Mouse (Mus musculus): ENCODE data around the gene Pde5a. TPM values are rescaled to one million over a fixed set of nuclear protein-coding genes. Genes with fewer than 3 reads are reported as not detected.

The Pde5a gene
- polyA plus RNA-seq, 1 experiment from 2014 or later, result 60.0 TPM

DNA sequence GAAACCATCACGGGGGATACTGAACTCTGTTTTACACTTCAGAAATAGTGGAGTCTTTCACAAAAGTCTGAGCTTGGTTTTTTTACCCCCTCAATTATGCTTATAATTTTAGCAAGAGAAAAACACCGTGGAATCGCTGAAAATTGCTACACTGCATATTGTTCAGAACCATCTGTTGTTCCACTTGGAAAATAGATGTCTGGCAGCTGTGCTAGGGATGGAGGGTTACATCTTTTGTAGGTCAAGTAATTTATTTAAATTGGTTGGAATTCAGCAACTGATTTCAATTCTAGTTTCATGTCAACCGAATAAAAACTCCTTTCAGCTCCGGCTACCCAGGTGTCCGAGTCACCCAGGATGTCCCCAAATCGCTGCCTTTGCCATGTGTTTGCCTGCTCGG lies 78.6 kb downstream of the Pde5a start:
- no peak for ATAC-seq (ENCODE audit: insufficient number of reproducible peaks, insufficient read depth, low FRiP score, low read depth)

GRCm38 (mm10) chr3:122810090-122810863 lies 81.5 kb downstream of the Pde5a start:
- WGBS, result 85% methylated on average over 2 of the region's 2 CpGs
- Histone ChIP-seq H3K9me3 (ENCODE audit: control insufficient read depth, low read depth, low read length) (no peaks in the 10 kb centered on the region), H3K4me2 (replicated peaks; ENCODE audit: low read depth, low read length) (no peak overlapping the region)

More for the DNA sequence above, 78.6 kb downstream of the Pde5a start:
- Histone ChIP-seq H3K27me3 (ENCODE audit: control insufficient read depth, insufficient read depth, low read length) (no peaks in the 10 kb centered on the region), H3K9ac (replicated peaks; ENCODE audit: low read depth, low read length) (no peak overlapping the region), H3K36me3 (ENCODE audit: control insufficient read depth, insufficient read depth, low read length) (peaks cover 13% of the 10 kb centered on the region; the same call in 1 of the 2 replicates), H3K4me1 (ENCODE audit: control insufficient read depth, insufficient read depth, low read length) (no peaks in the 10 kb centered on the region), H3K4me3 (ENCODE audit: low read depth, low read length) (no peak overlapping the region), H3K27ac (ENCODE audit: low read length) (peak overlapping the region; percentile 18; the same call in 1 of the 2 replicates), H3K4me2 (replicated peaks; ENCODE audit: low read depth, low read length) (no peak overlapping the region), H3K9me3 (ENCODE audit: control insufficient read depth, low read depth, low read length) (no peaks in the 10 kb centered on the region)
- 73% methylated on average over 8 of the region's 8 CpGs for WGBS

GRCm38 (mm10) chr3:122810986-122811385 lies 82.2 kb downstream of the Pde5a start:
- Histone ChIP-seq H3K36me3 (ENCODE audit: control insufficient read depth, insufficient read depth, low read length) (0 out of 2 replicates have a peak, but pooled peaks cover 2% of the 10 kb centered on the region), H3K9me3 (ENCODE audit: control insufficient read depth, low read depth, low read length) (no peaks in the 10 kb centered on the region), H3K4me2 (replicated peaks; ENCODE audit: low read depth, low read length) (no peak overlapping the region), H3K9ac (replicated peaks; ENCODE audit: low read depth, low read length) (no peak overlapping the region), H3K27me3 (ENCODE audit: control insufficient read depth, insufficient read depth, low read length) (no peaks in the 10 kb centered on the region), H3K4me3 (ENCODE audit: low read depth, low read length) (no peak overlapping the region), H3K4me1 (ENCODE audit: control insufficient read depth, insufficient read depth, low read length) (peaks cover 14% of the 10 kb centered on the region), H3K27ac (ENCODE audit: low read length) (no peak overlapping the region)
- 85% methylated on average over 5 of the region's 5 CpGs for WGBS
- ATAC-seq (ENCODE audit: insufficient number of reproducible peaks, insufficient read depth, low FRiP score, low read depth), result no peak

More at GRCm38 (mm10) chr3:122810090-122810863, 81.5 kb downstream of the Pde5a start:
- Histone ChIP-seq H3K27ac (ENCODE audit: low read length) (no peak overlapping the region), H3K9ac (replicated peaks; ENCODE audit: low read depth, low read length) (no peak overlapping the region), H3K4me3 (ENCODE audit: low read depth, low read length) (no peak overlapping the region), H3K36me3 (ENCODE audit: control insufficient read depth, insufficient read depth, low read length) (0 out of 2 replicates have a peak, but pooled peaks cover 2% of the 10 kb centered on the region), H3K27me3 (ENCODE audit: control insufficient read depth, insufficient read depth, low read length) (no peaks in the 10 kb centered on the region), H3K4me1 (ENCODE audit: control insufficient read depth, insufficient read depth, low read length) (peaks cover 14% of the 10 kb centered on the region)
- ATAC-seq (ENCODE audit: insufficient number of reproducible peaks, insufficient read depth, low FRiP score, low read depth), result no peak

- Histone ChIP-seq H3K4me1 (ENCODE audit: control insufficient read depth, insufficient read depth, low read length) (peaks cover 14% of the 10 kb centered on the region), H3K4me3 (ENCODE audit: low read depth, low read length) (no peak overlapping the region), H3K27ac (ENCODE audit: low read length) (peak overlapping the region; percentile 93), H3K36me3 (ENCODE audit: control insufficient read depth, insufficient read depth, low read length) (peaks cover 6% of the 10 kb centered on the region), H3K27me3 (ENCODE audit: control insufficient read depth, insufficient read depth, low read length) (no peaks in the 10 kb centered on the region), H3K9ac (replicated peaks; ENCODE audit: low read depth, low read length) (no peak overlapping the region), H3K4me2 (replicated peaks; ENCODE audit: low read depth, low read length) (no peak overlapping the region), H3K9me3 (ENCODE audit: control insufficient read depth, low read depth, low read length) (no peaks in the 10 kb centered on the region)
- ATAC-seq (ENCODE audit: insufficient number of reproducible peaks, insufficient read depth, low FRiP score, low read depth), result peak; percentile 87
- WGBS, result 27% methylated on average over 4 of the region's 4 CpGs
Observed at GRCm38 (mm10) chr3:122814531-122814930, 85.8 kb downstream of the Pde5a start.

- no peak overlapping the region for H3K4me3 ChIP-seq (ENCODE audit: low read depth, low read length)
- H3K27ac ChIP-seq (ENCODE audit: low read length), result no peak overlapping the region
- no peak overlapping the region for H3K9ac ChIP-seq (replicated peaks; ENCODE audit: low read depth, low read length)
- 81% methylated on average over 5 of the region's 5 CpGs for WGBS
- peaks cover 8% of the 10 kb centered on the region for H3K36me3 ChIP-seq (ENCODE audit: control insufficient read depth, insufficient read depth, low read length)
- ATAC-seq (ENCODE audit: insufficient number of reproducible peaks, insufficient read depth, low FRiP score, low read depth), result no peak
- H3K9me3 ChIP-seq (ENCODE audit: control insufficient read depth, low read depth, low read length), result no peaks in the 10 kb centered on the region
- peaks cover 19% of the 10 kb centered on the region for H3K4me1 ChIP-seq (ENCODE audit: control insufficient read depth, insufficient read depth, low read length)
- H3K4me2 ChIP-seq (replicated peaks; ENCODE audit: low read depth, low read length), result no peak overlapping the region
- H3K27me3 ChIP-seq (ENCODE audit: control insufficient read depth, insufficient read depth, low read length), result no peaks in the 10 kb centered on the region
Observed at GRCm38 (mm10) chr3:122818282-122818681, 89.5 kb downstream of the Pde5a start.

- H3K4me3 ChIP-seq (ENCODE audit: low read depth, low read length), result no peak overlapping the region
- H3K4me2 ChIP-seq (replicated peaks; ENCODE audit: low read depth, low read length), result no peak overlapping the region
- peaks cover 8% of the 10 kb centered on the region for H3K36me3 ChIP-seq (ENCODE audit: control insufficient read depth, insufficient read depth, low read length)
- H3K27me3 ChIP-seq (ENCODE audit: control insufficient read depth, insufficient read depth, low read length), result no peaks in the 10 kb centered on the region
- H3K9me3 ChIP-seq (ENCODE audit: control insufficient read depth, low read depth, low read length), result no peaks in the 10 kb centered on the region
- peaks cover 5% of the 10 kb centered on the region; the same call in 1 of the 2 replicates for H3K4me1 ChIP-seq (ENCODE audit: control insufficient read depth, insufficient read depth, low read length)
- peak; percentile 53; the same call in 1 of the 2 replicates for ATAC-seq (ENCODE audit: insufficient number of reproducible peaks, insufficient read depth, low FRiP score, low read depth)
- peak overlapping the region; percentile 35; the same call in 1 of the 2 replicates for H3K27ac ChIP-seq (ENCODE audit: low read length)
- no peak overlapping the region for H3K9ac ChIP-seq (replicated peaks; ENCODE audit: low read depth, low read length)
- 23% methylated on average over 4 of the region's 4 CpGs for WGBS
Observed at GRCm38 (mm10) chr3:122820700-122821099, 92.0 kb downstream of the Pde5a start.

DNA sequence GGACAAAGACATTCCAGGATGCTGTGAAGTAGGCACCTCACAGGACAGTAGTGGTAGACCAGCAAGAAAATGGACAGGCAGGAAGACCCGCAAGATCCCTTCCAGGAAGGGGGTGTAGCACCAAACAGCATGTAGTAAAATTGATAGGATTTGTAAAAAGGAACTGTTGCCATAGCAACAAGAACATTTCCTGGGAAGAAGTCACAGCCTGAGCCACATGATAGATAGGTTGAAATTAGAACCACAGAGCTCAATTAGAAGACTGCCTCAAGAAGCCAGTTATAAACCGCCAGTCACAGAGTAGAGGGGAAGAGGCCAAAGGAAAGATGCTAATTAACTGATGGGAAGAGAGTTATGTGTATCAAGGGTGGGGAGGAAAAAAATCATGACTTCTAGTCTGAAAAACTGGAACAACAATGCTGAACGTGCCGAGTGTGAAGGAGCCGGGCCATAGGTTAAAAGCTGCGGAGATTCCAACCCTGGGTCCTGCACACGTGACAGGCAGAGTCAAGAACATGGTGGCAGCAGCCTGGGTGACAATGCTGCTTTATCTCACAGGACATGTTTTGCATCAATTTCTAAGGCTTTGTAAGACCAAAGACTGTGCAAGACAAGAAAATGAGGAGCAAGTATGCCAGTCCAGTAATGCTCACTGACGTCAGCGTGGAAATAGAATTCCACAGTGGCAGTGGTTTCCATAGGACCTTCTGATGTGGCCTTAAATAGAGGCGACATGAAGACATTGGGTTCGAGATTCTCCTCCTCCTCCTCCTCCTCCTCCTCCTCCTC lies 99.7 kb downstream of the Pde5a start:
- 86% methylated on average over 11 of the region's 11 CpGs for WGBS
- H3K4me1 ChIP-seq (ENCODE audit: control insufficient read depth, insufficient read depth, low read length), result no peaks in the 10 kb centered on the region
- H3K27me3 ChIP-seq (ENCODE audit: control insufficient read depth, insufficient read depth, low read length), result no peaks in the 10 kb centered on the region
- H3K9me3 ChIP-seq (ENCODE audit: control insufficient read depth, low read depth, low read length), result no peaks in the 10 kb centered on the region
- no peak overlapping the region for H3K4me3 ChIP-seq (ENCODE audit: low read depth, low read length)
- H3K36me3 ChIP-seq (ENCODE audit: control insufficient read depth, insufficient read depth, low read length), result peaks cover 11% of the 10 kb centered on the region
- H3K27ac ChIP-seq (ENCODE audit: low read length), result no peak overlapping the region
- H3K9ac ChIP-seq (replicated peaks; ENCODE audit: low read depth, low read length), result no peak overlapping the region
- H3K4me2 ChIP-seq (replicated peaks; ENCODE audit: low read depth, low read length), result no peak overlapping the region
- no peak for ATAC-seq (ENCODE audit: insufficient number of reproducible peaks, insufficient read depth, low FRiP score, low read depth)

- Histone ChIP-seq H3K36me3 (ENCODE audit: control insufficient read depth, insufficient read depth, low read length) (peaks cover 3% of the 10 kb centered on the region; the same call in 1 of the 2 replicates), H3K4me2 (replicated peaks; ENCODE audit: low read depth, low read length) (no peak overlapping the region), H3K4me1 (ENCODE audit: control insufficient read depth, insufficient read depth, low read length) (peaks cover 9% of the 10 kb centered on the region; the same call in 1 of the 2 replicates), H3K9me3 (ENCODE audit: control insufficient read depth, low read depth, low read length) (no peaks in the 10 kb centered on the region), H3K27ac (ENCODE audit: low read length) (peak overlapping the region; percentile 66), H3K9ac (replicated peaks; ENCODE audit: low read depth, low read length) (no peak overlapping the region), H3K27me3 (ENCODE audit: control insufficient read depth, insufficient read depth, low read length) (no peaks in the 10 kb centered on the region), H3K4me3 (ENCODE audit: low read depth, low read length) (no peak overlapping the region)
- no peak for ATAC-seq (ENCODE audit: insufficient number of reproducible peaks, insufficient read depth, low FRiP score, low read depth)
- 63% methylated on average over 5 of the region's 5 CpGs for WGBS
Observed at GRCm38 (mm10) chr3:122834519-122834918, 105.8 kb downstream of the Pde5a start.
